Mouse (Mus musculus) forebrain, embryonic 14.5 days (tissue): ENCODE results near the gene Trim38. TPM values are rescaled to one million over a fixed set of nuclear protein-coding genes. Genes with fewer than 3 reads are reported as not detected.
A peak's percentile ranks its signal among the peaks of the same experiment; 100 is the strongest.
"Not testable (repeated sequence)": the region's sequence is repeated elsewhere in the genome, so short reads cannot be mapped to it uniquely, and the experiment has no call there.

Experiments used
- ATAC-seq: fragments of 200-750 bp; cut with Nextera tagmentation; 2 replicates; pipeline ENCODE4 v1.8.0; 2017; ENCODE audit warnings: mild to moderate bottlenecking, moderate library complexity
- DNase-seq: peaks from one replicate; pipeline ENCODE4 v3.0.0-alpha.2; 2015; ENCODE audit warnings: low spot score
- H3K27ac ChIP-seq: fragments of 300-500 bp; sonication (generic); 2 replicates; pipeline ENCODE4 v1.5.1; 2014; ENCODE audit warnings: low read depth, mild to moderate bottlenecking, control low read depth, low read length, moderate library complexity
- H3K27me3 ChIP-seq: fragments of 300-500 bp; sonication (generic); replicated peaks from 2 replicates; pipeline ENCODE4 v1.6.1; 2014; ENCODE audit warnings: low read length, control low read depth, mixed read lengths; ENCODE audit not compliant: control insufficient read depth, insufficient read depth
- H3K36me3 ChIP-seq: fragments of 300-500 bp; sonication (generic); 2 replicates; pipeline ENCODE4 v1.6.1; 2014; ENCODE audit warnings: low read length, control low read depth; ENCODE audit not compliant: control insufficient read depth, insufficient read depth
- H3K4me1 ChIP-seq: fragments of 300-500 bp; sonication (generic); 2 replicates; pipeline ENCODE4 v1.6.1; 2014; ENCODE audit warnings: antibody characterized with exemption, low read length, control low read depth; ENCODE audit not compliant: control insufficient read depth, insufficient read depth
- H3K4me2 ChIP-seq: fragments of 300-500 bp; sonication (generic); 2 replicates; pipeline ENCODE4 v1.6.1; 2014; ENCODE audit warnings: mild to moderate bottlenecking, control low read depth, low read length
- H3K4me3 ChIP-seq: fragments of 300-500 bp; sonication (generic); 2 replicates; pipeline ENCODE4 v1.5.1; 2014; ENCODE audit warnings: low read depth, low read length, control low read depth
- H3K9ac ChIP-seq: fragments of 300-500 bp; sonication (generic); 2 replicates; pipeline ENCODE4 v1.6.1; 2014; ENCODE audit warnings: mild to moderate bottlenecking, low read length, control low read depth, moderate library complexity
- H3K9me3 ChIP-seq: fragments of 300-500 bp; sonication (generic); replicated peaks from 2 replicates; pipeline ENCODE4 v1.6.1; 2016; ENCODE audit warnings: low read length, control low read depth, mixed read lengths; ENCODE audit not compliant: control insufficient read depth
- WGBS: fragments of 180-500 bp; shearing (Covaris S2); extraction: QIAGEN DNeasy Blood & Tissue Kit; methylation state at CpG from one replicate; pipeline ENCODE4 v1.1.7; 2014; 5-methylcytosine and 5-hydroxymethylcytosine counted together
- polyA plus RNA-seq: library from polyadenylated mRNA; unstranded; fragments of >200 nt; fragmentation: Nextera tagmentation; extraction: Ambion mirVana; gene quantifications from 2 replicates; pipeline ENCODE4 v1.2.1, GENCODE M21; 2014

Trim38 gene
- polyA plus RNA-seq, 1 experiment from 2014 or later: not detected

- peak overlapping the region; percentile 38; the same call in 1 of the 2 replicates for H3K4me3 ChIP-seq
- DNase-seq (no peak), ATAC-seq (no peak)
- WGBS: 32% methylated on average over 4 of the region's 4 CpGs
- peak overlapping the region; percentile 61 for H3K9ac ChIP-seq
- peaks cover 17% of the 10 kb centered on the region for H3K4me1 ChIP-seq
- H3K36me3 ChIP-seq: no peaks in the 10 kb centered on the region
- H3K27ac ChIP-seq: no peak overlapping the region
- peak overlapping the region; percentile 54 for H3K4me2 ChIP-seq
- H3K27me3 ChIP-seq: no peaks in the 10 kb centered on the region
- no peaks in the 10 kb centered on the region for H3K9me3 ChIP-seq
These were observed 25.8 kb upstream of the Trim38 start for GRCm38 (mm10) chr13:23743963-23744362.

GRCm38 (mm10) chr13:23744421-23745380 lies 25.0 kb upstream of the Trim38 start:
- Histone ChIP-seq H3K36me3 (no peaks in the 10 kb centered on the region), H3K9ac (peak overlapping the region; percentile 61), H3K9me3 (no peaks in the 10 kb centered on the region), H3K4me2 (peak overlapping the region; percentile 54), H3K4me1 (peaks cover 17% of the 10 kb centered on the region), H3K27ac (peak overlapping the region; percentile 70; the same call in 1 of the 2 replicates), H3K27me3 (no peaks in the 10 kb centered on the region), H3K4me3 (peak overlapping the region; percentile 38)
- ATAC-seq: no peak; the same call in 1 of the 2 replicates
- under 1% methylated on average over 17 of the region's 36 CpGs for WGBS
- no peak for DNase-seq

GRCm38 (mm10) chr13:23745381-23746161 lies 24.1 kb upstream of the Trim38 start, which contains the start of gene Hist1h3c:
Gene Hist1h3c (minus strand): TSS chr13:23745602.
- H3K4me2 ChIP-seq: peak within 1 kb of the TSS; percentile 54
- no peaks in the 10 kb centered on the region for H3K36me3 ChIP-seq
- no peaks in the 10 kb centered on the region for H3K27me3 ChIP-seq
- H3K27ac ChIP-seq: peak within 1 kb of the TSS; percentile 97
- peak; percentile 76 for ATAC-seq
- peak within 1 kb of the TSS; percentile 38 for H3K4me3 ChIP-seq
- no peaks in the 10 kb centered on the region for H3K9me3 ChIP-seq
- DNase-seq: peak; percentile 97
- under 1% methylated on average over 24 of the region's 28 CpGs for WGBS
- H3K4me1 ChIP-seq: peaks cover 12% of the 10 kb centered on the region
- H3K9ac ChIP-seq: peak within 1 kb of the TSS; percentile 61

- Histone ChIP-seq H3K4me2 (peak within 1 kb of the TSS; percentile 54), H3K27ac (peak within 1 kb of the TSS; percentile 97), H3K4me3 (peak within 1 kb of the TSS; percentile 38), H3K4me1 (peaks cover 11% of the 10 kb centered on the region), H3K9ac (peak within 1 kb of the TSS; percentile 58)
- H3K36me3 ChIP-seq, H3K27me3 ChIP-seq, H3K9me3 ChIP-seq: not testable (repeated sequence)
- under 1% methylated on average over 39 of the region's 58 CpGs for WGBS
- DNase-seq: peak; percentile 99
- ATAC-seq: peak; percentile 88
These were observed 23.3 kb upstream of the Trim38 start, which contains the start of gene Hist1h2bb for GRCm38 (mm10) chr13:23746201-23747080. Gene Hist1h2bb (plus strand): TSS chr13:23746734.

- no peaks in the 10 kb centered on the region for H3K27me3 ChIP-seq
- H3K9ac ChIP-seq: peak overlapping the region; percentile 58
- H3K36me3 ChIP-seq: no peaks in the 10 kb centered on the region
- H3K4me1 ChIP-seq: peaks cover 11% of the 10 kb centered on the region
- 2% methylated on average over 12 of the region's 13 CpGs for WGBS
- H3K4me2 ChIP-seq: peak overlapping the region; percentile 54
- peak overlapping the region; percentile 38 for H3K4me3 ChIP-seq
- peak; percentile 29 for DNase-seq
- ATAC-seq: no peak
- peak overlapping the region; percentile 97 for H3K27ac ChIP-seq
- H3K9me3 ChIP-seq: no peaks in the 10 kb centered on the region
These were observed 22.4 kb upstream of the Trim38 start for GRCm38 (mm10) chr13:23747081-23747891.

- Histone ChIP-seq H3K4me3 (no peak overlapping the region), H3K27ac (peak overlapping the region; percentile 97), H3K4me2 (peak overlapping the region; percentile 54), H3K4me1 (peaks cover 13% of the 10 kb centered on the region), H3K36me3 (no peaks in the 10 kb centered on the region), H3K9me3 (no peaks in the 10 kb centered on the region), H3K9ac (peak overlapping the region; percentile 58; the same call in 1 of the 2 replicates), H3K27me3 (no peaks in the 10 kb centered on the region)
- peak; percentile 42 for DNase-seq
- 4% methylated on average over 4 of the region's 4 CpGs for WGBS
- ATAC-seq: no peak
These were observed 21.8 kb upstream of the Trim38 start for GRCm38 (mm10) chr13:23747892-23748288.

GRCm38 (mm10) chr13:23749563-23750121 lies 20.1 kb upstream of the Trim38 start:
- Histone ChIP-seq H3K9ac (no peak overlapping the region), H3K27me3 (no peaks in the 10 kb centered on the region), H3K36me3 (no peaks in the 10 kb centered on the region), H3K4me3 (no peak overlapping the region), H3K9me3 (no peaks in the 10 kb centered on the region), H3K4me1 (peaks cover 13% of the 10 kb centered on the region), H3K27ac (no peak overlapping the region; the same call in 1 of the 2 replicates), H3K4me2 (no peak overlapping the region)
- DNase-seq (no peak), ATAC-seq (no peak)
- WGBS: 90% methylated on average over 5 of the region's 5 CpGs
